Mouse (Mus musculus): ENCODE measurements around the gene Fjx1.
A peak's percentile ranks its signal among the peaks of the same experiment; 100 is the strongest.

Fjx1 gene

GRCm38 (mm10) chr2:102451671-102452549 lies at the start of gene Fjx1:
Gene Fjx1 (minus strand): TSS chr2:102452499.
- DNase-seq (ENCODE audit: low read depth, low spot score) = peak; percentile 78

DNA sequence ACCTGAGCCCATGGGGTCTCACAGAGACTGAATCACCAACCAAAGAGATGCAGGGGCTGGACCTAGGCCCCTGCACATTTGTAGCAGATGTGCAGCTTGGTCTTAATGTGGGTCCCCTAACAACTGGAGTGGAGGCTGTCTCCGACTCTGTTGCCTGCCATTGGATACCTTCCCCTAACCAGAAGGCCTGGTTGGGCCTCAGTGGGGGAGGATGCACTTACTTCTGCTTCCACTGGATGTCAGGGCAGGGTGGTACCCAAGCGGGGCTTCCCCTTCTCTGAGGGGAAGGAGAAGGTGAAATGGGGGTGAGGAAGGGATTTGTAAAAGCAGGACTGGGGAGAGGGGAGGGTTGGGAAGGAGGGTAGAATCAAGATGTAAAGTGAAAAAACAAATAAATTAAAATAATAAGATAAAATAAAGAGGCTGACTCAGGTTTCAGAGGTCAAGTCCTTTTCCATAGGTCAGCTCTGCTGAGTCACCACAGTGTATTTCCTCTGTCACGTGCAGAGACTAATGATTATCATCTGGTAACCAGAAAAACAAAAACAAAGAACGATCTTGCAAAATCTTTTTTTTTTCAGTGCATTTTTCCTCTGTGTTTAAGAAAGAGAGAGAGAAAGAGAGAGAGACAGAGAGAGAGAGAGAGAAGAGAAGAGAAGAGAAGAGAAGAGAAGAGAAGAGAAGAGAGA lies 47.8 kb upstream of the Fjx1 start:
- no peak for DNase-seq (ENCODE audit: low read depth, low spot score)

GRCm38 (mm10) chr2:102480738-102481137 lies 28.4 kb upstream of the Fjx1 start:
- DNase-seq (ENCODE audit: low read depth, low spot score) = no peak

GRCm38 (mm10) chr2:102476101-102476500 lies 23.8 kb upstream of the Fjx1 start:
- no peak for DNase-seq (ENCODE audit: low read depth, low spot score)

DNA sequence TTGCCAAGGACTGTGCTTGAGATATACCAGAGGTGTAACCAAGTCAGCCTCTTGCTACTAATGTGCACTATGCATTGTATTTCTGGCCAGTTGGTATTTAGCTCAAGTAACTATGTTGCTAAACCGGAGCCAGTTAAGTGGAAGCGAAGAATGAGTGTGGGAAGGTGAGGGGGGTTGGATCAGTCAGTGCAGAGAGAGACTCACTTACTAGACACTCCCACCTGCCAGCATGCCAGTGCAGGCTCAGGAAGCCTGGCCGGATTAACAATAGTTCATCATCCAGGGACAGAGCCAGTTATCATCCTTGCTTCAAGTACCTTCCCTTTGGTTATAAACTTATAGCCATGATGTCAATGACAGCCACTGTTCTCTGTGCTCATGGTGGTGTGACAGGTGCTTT lies 16.3 kb upstream of the Fjx1 start:
- DNase-seq (ENCODE audit: low read depth, low spot score) = no peak

DNA sequence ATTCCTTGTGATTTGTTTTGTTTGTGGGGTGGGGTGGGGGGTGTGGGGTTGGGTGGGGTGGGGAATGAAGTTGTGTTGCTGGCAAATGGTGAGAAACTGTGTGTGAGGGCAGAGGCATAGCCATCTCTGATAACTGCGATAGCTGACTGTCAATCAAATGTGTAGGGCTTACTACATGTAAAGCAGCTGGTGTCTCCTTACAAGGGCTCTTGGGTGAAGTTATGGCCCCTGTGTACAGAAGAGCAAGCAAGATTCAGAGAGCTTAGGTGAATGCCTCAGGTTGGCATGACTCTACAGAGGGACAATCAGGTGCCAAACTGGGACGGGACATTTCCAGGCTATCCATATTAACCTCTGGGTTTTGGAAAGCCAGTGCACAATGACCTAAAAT lies 12.0 kb upstream of the Fjx1 start:
- no peak for DNase-seq (ENCODE audit: low read depth, low spot score)

GRCm38 (mm10) chr2:102463587-102464341 lies 11.5 kb upstream of the Fjx1 start:
- no peak for DNase-seq (ENCODE audit: low read depth, low spot score)

DNA sequence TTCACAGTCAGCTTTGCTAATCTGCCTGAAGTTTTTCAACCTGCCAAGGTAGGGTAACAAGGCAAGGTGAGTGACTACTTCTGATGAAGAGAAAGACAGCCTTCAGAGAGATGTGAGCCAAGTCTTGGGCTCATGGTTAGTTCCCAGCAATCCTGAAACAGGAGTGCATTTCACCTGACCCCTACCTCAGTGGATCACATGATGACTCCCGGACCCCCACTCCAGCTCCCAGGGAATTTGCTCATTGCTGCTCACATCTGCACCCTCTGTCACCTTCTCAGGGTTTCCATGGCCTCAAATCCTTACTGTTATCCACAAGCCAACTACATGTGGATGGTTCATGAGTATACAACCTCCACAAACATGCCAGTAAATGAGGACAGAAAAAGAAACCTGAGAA lies 9.2 kb upstream of the Fjx1 start:
- DNase-seq (ENCODE audit: low read depth, low spot score) = no peak

GRCm38 (mm10) chr2:102455126-102455525 lies 2.8 kb upstream of the Fjx1 start:
- no peak for DNase-seq (ENCODE audit: low read depth, low spot score)

GRCm38 (mm10) chr2:102453447-102453846 lies 1.1 kb upstream of the Fjx1 start:
- peak; percentile 24 for DNase-seq (ENCODE audit: low read depth, low spot score)

- DNase-seq (ENCODE audit: low read depth, low spot score) = peak; percentile 75
Measured at GRCm38 (mm10) chr2:102450761-102451670, 1.3 kb downstream of the Fjx1 start.

GRCm38 (mm10) chr2:102450248-102450760 lies 2.0 kb downstream of the Fjx1 start:
- DNase-seq (ENCODE audit: low read depth, low spot score) = peak; percentile 67

- peak; percentile 40 for DNase-seq (ENCODE audit: low read depth, low spot score)
Measured at GRCm38 (mm10) chr2:102449630-102450247, 2.6 kb downstream of the Fjx1 start.

- no peak for DNase-seq (ENCODE audit: low read depth, low spot score)
Measured at GRCm38 (mm10) chr2:102449056-102449455, 3.2 kb downstream of the Fjx1 start.

DNA sequence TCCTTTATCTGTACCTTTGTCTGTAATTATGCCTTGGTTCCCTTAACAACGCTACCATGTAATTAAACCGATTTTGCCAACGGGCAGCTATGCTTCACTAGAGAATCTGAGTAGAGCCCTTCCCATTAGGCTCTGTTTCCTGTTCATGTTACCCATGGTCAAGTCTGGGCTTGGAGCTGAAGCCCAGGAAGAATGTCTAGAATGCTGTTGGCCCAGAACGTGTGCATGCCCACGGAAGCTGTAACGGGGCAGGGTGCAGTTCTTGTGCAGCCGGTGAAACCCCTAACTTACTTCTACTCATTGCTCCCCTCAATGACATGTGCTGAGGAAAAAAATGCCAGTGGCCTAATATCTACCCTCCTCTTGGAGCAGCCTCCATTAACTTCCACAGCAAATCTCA lies 4.5 kb downstream of the Fjx1 start:
- no peak for DNase-seq (ENCODE audit: low read depth, low spot score)

DNA sequence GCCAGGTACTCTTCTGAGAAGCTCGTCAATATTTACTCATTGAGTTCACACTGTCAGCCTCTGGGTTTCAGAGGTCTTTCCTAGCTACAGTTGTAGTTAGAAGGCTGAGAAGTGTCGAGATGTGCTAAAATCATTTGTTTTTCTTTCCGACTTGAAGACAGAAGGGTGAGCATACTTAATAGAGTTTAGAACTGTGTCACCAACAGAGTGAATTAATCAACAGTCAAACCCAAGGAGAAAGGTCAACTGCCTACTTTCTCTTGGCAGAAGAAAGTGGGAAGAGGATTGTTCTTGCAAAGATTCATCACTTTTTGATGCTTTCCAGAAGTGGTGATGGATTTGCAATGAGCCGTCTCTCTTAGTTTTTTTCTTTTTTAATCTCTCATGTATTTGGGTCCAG lies 5.4 kb downstream of the Fjx1 start:
- no peak for DNase-seq (ENCODE audit: low read depth, low spot score)

DNA sequence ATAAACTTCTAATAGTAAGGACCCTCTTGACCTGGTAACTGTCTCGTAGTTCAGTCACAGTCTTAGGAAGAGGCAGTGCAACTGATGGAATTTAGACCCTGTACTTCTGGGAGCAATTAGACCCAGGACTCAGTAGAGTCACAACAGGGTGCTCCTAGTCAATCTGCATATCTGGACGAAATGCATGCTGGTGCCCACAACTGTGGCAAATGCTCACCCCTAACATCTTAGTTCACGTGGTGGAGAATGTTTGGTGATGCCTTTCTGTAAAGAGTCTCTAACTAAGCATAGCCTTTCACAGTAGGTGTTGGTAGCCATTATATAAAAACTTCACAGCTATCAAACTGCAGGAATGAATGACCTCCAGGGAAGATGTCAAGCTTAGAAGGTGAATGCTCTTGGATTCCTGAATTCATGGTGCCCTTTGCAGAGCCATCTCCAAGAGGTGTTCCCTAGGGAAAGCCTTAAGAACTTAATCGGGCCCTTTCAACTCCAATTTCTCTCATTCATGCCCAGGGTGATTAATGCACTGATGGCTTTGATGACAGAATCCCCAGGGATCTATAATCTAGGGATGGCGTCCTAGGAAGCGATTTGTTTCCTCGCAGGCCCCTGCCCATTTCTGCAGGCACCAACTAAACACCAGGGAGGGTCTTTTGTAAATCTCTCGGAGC lies 14.8 kb downstream of the Fjx1 start:
- no peak for DNase-seq (ENCODE audit: low read depth, low spot score)

GRCm38 (mm10) chr2:102433879-102434278 lies 18.4 kb downstream of the Fjx1 start:
- no peak for DNase-seq (ENCODE audit: low read depth, low spot score)

DNA sequence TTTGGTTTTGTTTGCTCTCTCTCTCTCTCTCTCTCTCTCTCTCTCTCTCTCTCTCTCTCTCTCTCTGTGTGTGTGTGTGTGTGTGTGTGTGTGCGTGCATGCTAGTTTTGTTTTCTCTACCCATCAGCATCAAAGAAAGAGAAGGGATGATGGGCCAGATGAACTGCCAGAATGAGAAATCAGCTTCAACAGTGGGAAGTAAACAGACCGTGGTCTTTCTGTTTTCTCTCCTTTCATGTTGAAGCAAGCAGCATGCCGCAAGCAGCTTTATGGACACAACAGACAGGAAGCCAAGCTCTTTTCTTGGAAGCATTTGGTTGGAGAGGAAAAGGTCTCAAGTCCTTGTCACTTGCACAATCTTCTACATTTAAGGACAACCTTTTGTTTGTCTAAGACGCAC lies 21.2 kb downstream of the Fjx1 start:
- DNase-seq (ENCODE audit: low read depth, low spot score) = no peak

- no peak for DNase-seq (ENCODE audit: low read depth, low spot score)
Measured at GRCm38 (mm10) chr2:102427974-102428373, 24.3 kb downstream of the Fjx1 start.

Data from ZHBTc4 (cell line).